Mouse (Mus musculus) megakaryocyte, embryonic 14.5 days (primary cell): ENCODE measurements around the gene Luc7l3. TPM values are rescaled to one million over a fixed set of nuclear protein-coding genes. Genes with fewer than 3 reads are reported as not detected.

Experiments used
- H3K27me3 ChIP-seq: replicated peaks from 2 replicates; pipeline ENCODE3; 2012; ENCODE audit warnings: inconsistent platforms
- H3K36me3 ChIP-seq: replicated peaks from 2 replicates; pipeline ENCODE3; 2012; ENCODE audit warnings: low read length, inconsistent platforms, mixed read lengths
- H3K4me1 ChIP-seq: 2 replicates; pipeline ENCODE4 v1.6.1; 2012; ENCODE audit warnings: inconsistent platforms
- H3K4me3 ChIP-seq: replicated peaks from 2 replicates; pipeline ENCODE3; 2012; ENCODE audit warnings: moderate library complexity, mild to moderate bottlenecking, inconsistent platforms
- H3K9me3 ChIP-seq: 2 replicates; pipeline ENCODE4 v1.6.1; 2012; ENCODE audit warnings: inconsistent platforms
- FLI1 ChIP-seq: IDR thresholded peaks from 2 replicates; pipeline ENCODE4 v1.6.1; 2012; ENCODE audit warnings: low read length, inconsistent platforms, mixed read lengths
- GATA1 ChIP-seq: IDR thresholded peaks from 3 replicates; pipeline ENCODE4 v1.6.1; 2012; ENCODE audit warnings: mixed read lengths, low read length, inconsistent platforms, borderline replicate concordance
- polyA plus RNA-seq: library from polyadenylated mRNA; stranded (reverse); fragments of >175 nt; gene quantifications from 2 replicates; pipeline ENCODE4 v1.2.3, GENCODE M21; 2012; ENCODE audit warnings: low replicate concordance; ENCODE audit not compliant: insufficient read depth

Luc7l3 gene
- polyA plus RNA-seq, result 2.8 and 22.3 TPM in 2 replicates

DNA sequence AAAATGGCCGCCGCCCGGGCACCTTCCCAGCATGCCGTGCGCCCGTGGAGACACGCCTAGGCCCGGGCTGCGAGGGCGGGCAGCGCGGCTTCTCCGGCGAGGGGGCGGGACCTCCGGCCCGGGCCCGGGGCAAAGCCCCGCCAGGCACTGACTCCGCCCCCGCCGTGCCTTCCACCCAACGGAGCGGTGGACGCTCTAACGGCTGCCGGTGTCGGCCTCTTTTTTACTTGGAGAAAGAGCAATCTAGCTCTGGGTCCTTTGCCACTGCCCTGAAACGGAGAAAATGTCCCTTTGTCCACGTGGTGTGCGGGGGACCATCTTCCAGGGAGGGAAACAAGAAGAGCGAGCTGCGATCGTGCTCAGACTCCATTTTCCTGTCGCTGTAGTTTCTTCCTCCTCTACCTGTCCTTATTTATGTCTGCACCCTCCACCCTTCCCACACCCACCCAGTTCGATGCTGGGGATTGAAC, at the start of gene Luc7l3:
Gene Luc7l3, minus strand, starts transcription at position 58 of the 470 bp plus-strand sequence.
- no peaks in the 10 kb centered on the region for H3K9me3 ChIP-seq
- H3K4me3 ChIP-seq, result peak within 1 kb of the TSS; percentile 92
- H3K36me3 ChIP-seq, result peaks cover 14% of the 10 kb centered on the region
- peaks cover 45% of the 10 kb centered on the region for H3K4me1 ChIP-seq
- TF ChIP-seq GATA1 (no peak), FLI1 (no peak)
- H3K27me3 ChIP-seq, result no peaks in the 10 kb centered on the region

DNA sequence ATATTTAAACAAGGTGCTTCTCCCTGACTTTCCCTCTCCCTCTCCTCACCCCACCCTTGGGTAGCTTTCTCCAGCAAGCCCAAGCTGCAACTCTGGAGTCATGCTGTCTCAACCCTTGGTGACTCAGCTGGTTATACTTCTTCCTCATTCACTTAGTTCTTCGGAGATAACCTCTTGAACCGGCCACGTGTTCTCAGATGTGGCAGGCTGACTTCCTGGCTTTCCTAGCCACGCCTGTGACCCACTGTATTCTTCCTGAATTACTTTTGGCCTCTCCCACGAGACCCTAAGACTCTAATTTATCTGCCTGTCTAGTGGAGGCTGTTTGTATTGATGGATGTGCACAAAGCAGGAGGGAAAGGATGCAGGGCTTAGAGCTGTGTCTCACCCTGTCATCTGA, 49.0 kb upstream of the Luc7l3 start:
- Histone ChIP-seq H3K36me3 (no peaks in the 10 kb centered on the region), H3K4me1 (peaks cover 37% of the 10 kb centered on the region), H3K4me3 (peak overlapping the region; percentile 15), H3K9me3 (peaks cover 14% of the 10 kb centered on the region), H3K27me3 (peaks cover 76% of the 10 kb centered on the region)
- TF ChIP-seq FLI1 (no peak), GATA1 (no peak)

DNA sequence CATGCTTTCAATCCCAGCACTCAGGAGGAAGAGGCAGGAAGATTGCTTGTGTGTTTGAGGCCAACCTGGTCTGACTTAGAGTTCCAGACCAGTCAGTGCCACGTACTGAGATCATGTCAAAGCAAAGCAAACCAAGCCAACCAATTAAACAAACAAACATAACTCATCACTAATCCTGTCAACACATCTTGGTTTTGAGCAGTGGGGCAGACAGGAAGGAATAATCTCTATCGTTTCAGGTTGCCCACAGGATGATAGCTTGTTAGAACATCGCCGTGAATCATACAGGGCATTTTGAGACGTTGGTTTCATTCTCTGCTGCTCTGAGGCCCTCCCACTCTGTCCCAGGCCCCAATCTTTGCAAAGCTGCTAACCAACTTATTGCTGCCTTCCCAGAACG, 48.2 kb upstream of the Luc7l3 start:
- Histone ChIP-seq H3K27me3 (peaks cover 75% of the 10 kb centered on the region), H3K9me3 (peaks cover 18% of the 10 kb centered on the region), H3K4me3 (no peak overlapping the region), H3K36me3 (no peaks in the 10 kb centered on the region), H3K4me1 (peaks cover 37% of the 10 kb centered on the region)
- TF ChIP-seq FLI1, result no peak

DNA sequence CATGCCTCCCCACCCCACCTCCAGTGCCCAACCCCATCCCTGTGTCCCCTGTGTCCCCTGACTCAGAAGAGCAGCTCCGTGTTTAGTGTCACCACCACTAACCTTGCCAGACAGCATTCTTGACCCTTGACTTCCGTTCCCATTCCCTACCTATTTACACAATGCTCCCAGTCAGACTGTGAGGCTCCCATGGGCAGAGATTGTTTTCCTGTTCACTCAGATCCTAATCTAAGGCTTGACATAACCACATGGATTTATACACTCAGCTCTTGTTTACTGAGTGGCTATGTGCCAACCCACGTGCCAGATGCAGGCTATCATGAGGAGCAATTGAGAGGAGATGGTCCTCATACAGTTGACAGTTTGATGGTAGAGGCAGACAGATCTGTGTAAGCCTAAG, 43.6 kb upstream of the Luc7l3 start:
- TF ChIP-seq GATA1 (no peak), FLI1 (no peak)
- Histone ChIP-seq H3K9me3 (peaks cover 18% of the 10 kb centered on the region), H3K27me3 (peaks cover 75% of the 10 kb centered on the region), H3K36me3 (no peaks in the 10 kb centered on the region), H3K4me3 (no peak overlapping the region), H3K4me1 (peaks cover 8% of the 10 kb centered on the region)

DNA sequence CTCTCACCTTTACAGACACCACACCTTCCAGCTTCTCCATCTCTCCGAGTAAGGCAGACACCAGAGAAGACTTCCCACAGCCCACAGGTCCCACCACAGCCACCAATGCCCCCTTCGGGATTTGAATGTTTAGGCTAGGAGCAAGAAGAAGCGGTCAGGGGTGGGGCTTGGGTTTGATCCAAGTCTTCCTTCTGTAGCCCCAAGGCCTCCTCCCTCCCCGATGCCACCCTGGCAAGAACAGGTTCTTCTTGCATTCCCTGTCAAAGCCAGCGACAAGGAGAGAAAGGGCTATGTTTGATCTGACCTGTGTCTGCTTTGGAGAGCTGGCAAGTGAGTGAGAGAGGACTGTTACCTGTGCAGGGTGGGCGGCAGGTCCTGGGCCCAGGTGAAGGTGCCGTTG, 41.9 kb upstream of the Luc7l3 start:
- peaks cover 18% of the 10 kb centered on the region for H3K9me3 ChIP-seq
- peaks cover 79% of the 10 kb centered on the region for H3K27me3 ChIP-seq
- no peaks in the 10 kb centered on the region; the same call in 1 of the 2 replicates for H3K4me1 ChIP-seq
- H3K4me3 ChIP-seq, result no peak overlapping the region
- no peaks in the 10 kb centered on the region for H3K36me3 ChIP-seq
- TF ChIP-seq FLI1 (no peak), GATA1 (no peak)

DNA sequence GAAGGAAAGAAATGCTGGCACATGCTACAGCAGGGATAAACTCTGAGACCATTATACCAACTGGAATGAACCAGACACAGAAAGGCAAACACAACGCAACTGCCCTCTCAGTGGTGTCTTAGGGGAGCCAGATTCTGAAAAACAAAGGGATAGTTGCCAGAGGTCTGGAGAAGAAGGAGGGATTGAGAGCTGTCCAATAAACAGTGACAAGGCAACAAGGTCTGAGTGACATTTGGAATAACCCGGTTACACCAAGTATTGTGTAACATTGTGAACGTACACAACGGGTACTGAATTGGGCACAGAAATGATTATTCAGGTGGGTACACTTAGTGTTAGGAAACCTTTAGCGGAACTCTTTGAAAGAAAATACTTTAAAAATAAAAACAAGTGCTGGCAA, 40.3 kb upstream of the Luc7l3 start:
- no peaks in the 10 kb centered on the region; the same call in 1 of the 2 replicates for H3K4me1 ChIP-seq
- no peak overlapping the region for H3K4me3 ChIP-seq
- TF ChIP-seq GATA1 (no peak), FLI1 (no peak)
- peaks cover 72% of the 10 kb centered on the region for H3K27me3 ChIP-seq
- no peaks in the 10 kb centered on the region for H3K36me3 ChIP-seq
- peaks cover 8% of the 10 kb centered on the region for H3K9me3 ChIP-seq

DNA sequence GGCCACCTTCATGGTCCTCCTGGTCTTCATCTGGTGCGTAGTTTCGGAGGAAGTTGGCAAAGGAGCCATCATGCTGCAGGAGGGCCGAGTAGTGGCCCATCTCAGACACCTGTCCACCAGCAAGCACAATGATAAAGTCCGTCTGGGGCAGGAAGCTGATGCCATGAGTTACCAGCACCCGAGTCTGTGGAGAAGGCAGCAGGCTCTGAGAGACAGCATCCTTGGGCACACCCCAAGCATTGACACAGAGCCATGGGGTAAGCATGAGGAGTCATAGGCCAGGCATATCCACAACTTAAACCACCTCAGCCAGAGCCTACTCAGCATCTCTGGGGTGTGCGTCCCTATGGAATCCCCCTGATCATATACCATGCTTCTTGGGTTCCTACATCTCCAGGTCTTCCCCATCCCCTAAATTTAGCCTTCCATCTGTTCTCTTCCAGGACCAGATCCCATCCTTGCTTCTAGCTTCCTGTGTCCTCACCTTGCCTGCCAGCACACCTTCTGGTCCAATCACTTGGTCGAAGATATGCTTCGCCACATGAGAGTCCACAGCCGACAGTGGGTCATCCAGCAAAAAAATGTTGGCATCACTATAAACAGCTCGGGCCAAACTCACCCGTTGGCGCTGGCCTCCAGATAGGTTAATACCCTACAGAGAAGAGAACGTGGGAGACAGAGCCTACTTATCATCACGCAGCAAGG, 39.5 kb upstream of the Luc7l3 start:
- TF ChIP-seq FLI1 (no peak), GATA1 (no peak)
- peaks cover 5% of the 10 kb centered on the region for H3K4me1 ChIP-seq
- no peaks in the 10 kb centered on the region for H3K36me3 ChIP-seq
- H3K27me3 ChIP-seq, result peaks cover 77% of the 10 kb centered on the region
- peaks cover 8% of the 10 kb centered on the region for H3K9me3 ChIP-seq
- H3K4me3 ChIP-seq, result no peak overlapping the region

DNA sequence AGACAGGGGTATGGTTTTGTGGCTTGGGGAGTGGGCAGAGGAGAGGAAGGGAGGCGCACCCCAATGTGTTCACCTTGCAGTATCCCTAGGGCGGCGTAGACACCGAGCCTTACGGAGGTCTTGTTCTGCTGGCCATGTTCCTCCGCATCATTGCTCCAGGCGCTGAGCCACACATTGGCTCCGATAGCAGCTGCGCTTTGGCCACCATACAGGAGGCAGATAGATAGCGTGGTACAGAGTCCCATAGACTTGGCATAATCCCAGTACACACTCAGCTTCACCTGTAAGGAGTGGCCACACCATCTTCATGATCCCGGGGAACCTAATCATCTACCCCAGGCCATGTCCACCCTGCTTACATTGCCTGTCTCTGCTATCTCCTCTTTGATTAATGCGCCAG, 37.4 kb upstream of the Luc7l3 start:
- H3K9me3 ChIP-seq, result no peaks in the 10 kb centered on the region
- H3K4me3 ChIP-seq, result no peak overlapping the region
- peaks cover 8% of the 10 kb centered on the region for H3K4me1 ChIP-seq
- peaks cover 77% of the 10 kb centered on the region for H3K27me3 ChIP-seq
- no peaks in the 10 kb centered on the region for H3K36me3 ChIP-seq
- TF ChIP-seq FLI1 (no peak), GATA1 (no peak)

DNA sequence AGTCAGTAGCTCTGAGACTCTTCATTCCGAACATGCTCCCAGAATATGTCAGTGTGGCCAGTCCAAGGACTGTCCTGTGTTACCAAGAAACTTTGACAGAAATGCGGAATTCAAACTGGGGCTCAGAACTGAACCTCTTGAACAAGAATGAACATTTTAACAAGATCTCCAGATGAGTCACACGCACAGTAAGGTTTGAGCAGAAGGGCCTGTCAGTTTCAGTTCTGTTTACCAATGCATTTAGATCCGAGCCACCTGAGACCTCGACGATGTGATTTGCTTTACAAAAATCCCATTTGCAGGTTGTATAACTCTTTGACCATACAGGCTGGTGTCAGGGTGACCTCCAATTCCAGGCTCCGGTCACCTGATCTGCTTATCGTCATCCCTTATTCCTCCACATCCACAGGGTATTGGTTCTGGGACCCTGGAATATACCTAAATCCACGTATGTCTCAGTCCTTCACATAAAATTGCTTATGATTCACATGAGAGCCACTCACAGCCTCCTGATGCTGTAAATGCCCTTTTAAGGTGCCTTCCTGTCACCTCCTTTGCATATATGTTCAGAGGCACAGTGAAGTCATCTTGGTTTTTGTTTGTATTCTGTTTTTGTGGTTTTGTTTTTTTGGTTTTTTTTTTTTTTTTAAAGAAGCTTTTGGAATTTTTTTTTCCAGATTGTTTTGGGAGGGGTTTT, 33.9 kb upstream of the Luc7l3 start:
- Histone ChIP-seq H3K9me3 (no peaks in the 10 kb centered on the region), H3K36me3 (no peaks in the 10 kb centered on the region), H3K4me3 (no peak overlapping the region), H3K4me1 (peaks cover 15% of the 10 kb centered on the region), H3K27me3 (peaks cover 73% of the 10 kb centered on the region)
- TF ChIP-seq FLI1 (no peak), GATA1 (no peak)

DNA sequence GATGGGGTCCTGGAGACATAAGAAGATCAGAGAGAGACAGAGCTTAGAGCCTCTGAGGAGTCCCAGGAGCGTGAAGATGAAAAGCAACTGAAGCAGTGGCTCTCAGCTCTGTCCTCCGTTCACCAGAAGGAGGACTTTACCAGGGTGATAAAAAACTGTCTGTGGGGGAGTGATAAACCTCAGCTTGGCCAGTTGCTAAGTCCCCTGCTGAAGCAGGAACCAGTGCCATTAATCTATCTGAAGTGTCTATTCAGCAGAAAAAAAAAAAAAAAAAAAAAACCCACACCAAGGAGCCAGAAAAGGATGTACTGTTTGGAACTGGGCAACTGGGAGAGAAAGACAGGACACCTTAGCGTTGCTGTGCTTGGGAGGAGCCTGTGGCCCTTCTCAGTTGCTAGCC, 29.3 kb upstream of the Luc7l3 start:
- Histone ChIP-seq H3K9me3 (peaks cover 7% of the 10 kb centered on the region), H3K4me3 (no peak overlapping the region), H3K36me3 (no peaks in the 10 kb centered on the region), H3K4me1 (peaks cover 22% of the 10 kb centered on the region), H3K27me3 (peaks cover 62% of the 10 kb centered on the region)
- no peak for TF ChIP-seq FLI1
